Mouse (Mus musculus) thymus, adult 2 months (tissue): Measurements from ENCODE around the gene A930033H14Rik. TPM values are rescaled to one million over a fixed set of nuclear protein-coding genes. Genes with fewer than 3 reads are reported as not detected.
A peak's percentile ranks its signal among the peaks of the same experiment; 100 is the strongest.

Source experiments
- DNase-seq: peaks from one replicate; pipeline ENCODE4 v3.0.0; 2021
- H3K27ac ChIP-seq: fragments of 200-500 bp; 2 replicates; pipeline ENCODE4 v1.5.1; 2012; ENCODE audit warnings: low read length, control low read depth; ENCODE audit not compliant: control insufficient read depth, insufficient read depth
- H3K27me3 ChIP-seq: fragments of 200-500 bp; 2 replicates; pipeline ENCODE4 v1.6.1; 2012; ENCODE audit warnings: mild to moderate bottlenecking, low read length, moderate library complexity, mixed read lengths; ENCODE audit not compliant: control insufficient read depth, insufficient read depth
- H3K36me3 ChIP-seq: fragments of 200-500 bp; 2 replicates; pipeline ENCODE4 v1.6.1; 2012; ENCODE audit warnings: mild to moderate bottlenecking, low read length, moderate library complexity; ENCODE audit not compliant: control insufficient read depth, insufficient read depth
- H3K4me1 ChIP-seq: fragments of 200-500 bp; replicated peaks from 2 replicates; pipeline ENCODE4 v1.6.1; 2012; ENCODE audit warnings: low read length; ENCODE audit not compliant: control insufficient read depth, insufficient read depth
- H3K4me3 ChIP-seq: fragments of 200-500 bp; 2 replicates; pipeline ENCODE4 v1.5.1; 2012; ENCODE audit warnings: mild to moderate bottlenecking, low read length, control low read depth, moderate library complexity; ENCODE audit not compliant: control insufficient read depth, insufficient read depth
- CTCF ChIP-seq: fragments of 200-500 bp; IDR thresholded peaks from 2 replicates; pipeline ENCODE4 v1.5.1; 2012; ENCODE audit warnings: mild to moderate bottlenecking, control low read depth, low read length, moderate library complexity, borderline replicate concordance; ENCODE audit not compliant: control insufficient read depth, poor library complexity, insufficient read depth; ENCODE audit errors: extremely low read depth
- POLR2A ChIP-seq: fragments of 200-500 bp; IDR thresholded peaks from 2 replicates; pipeline ENCODE4 v1.6.1; 2012; ENCODE audit warnings: mild to moderate bottlenecking, low read length, control low read depth, moderate library complexity; ENCODE audit not compliant: control insufficient read depth, poor library complexity, insufficient read depth; ENCODE audit errors: extremely low read depth
- WGBS: fragments of 180-500 bp; shearing (Covaris S2); methylation state at CpG from one replicate; pipeline ENCODE4 v1.1.7; 2018; 5-methylcytosine and 5-hydroxymethylcytosine counted together
- polyA plus RNA-seq: library from polyadenylated mRNA; depleted of rRNA; stranded (reverse); fragments of >200 nt; gene quantifications from 2 replicates; pipeline ENCODE4 v1.2.3, GENCODE M21; 2012

The A930033H14Rik gene
- polyA plus RNA-seq, 1 experiment = 0.34 TPM

DNA sequence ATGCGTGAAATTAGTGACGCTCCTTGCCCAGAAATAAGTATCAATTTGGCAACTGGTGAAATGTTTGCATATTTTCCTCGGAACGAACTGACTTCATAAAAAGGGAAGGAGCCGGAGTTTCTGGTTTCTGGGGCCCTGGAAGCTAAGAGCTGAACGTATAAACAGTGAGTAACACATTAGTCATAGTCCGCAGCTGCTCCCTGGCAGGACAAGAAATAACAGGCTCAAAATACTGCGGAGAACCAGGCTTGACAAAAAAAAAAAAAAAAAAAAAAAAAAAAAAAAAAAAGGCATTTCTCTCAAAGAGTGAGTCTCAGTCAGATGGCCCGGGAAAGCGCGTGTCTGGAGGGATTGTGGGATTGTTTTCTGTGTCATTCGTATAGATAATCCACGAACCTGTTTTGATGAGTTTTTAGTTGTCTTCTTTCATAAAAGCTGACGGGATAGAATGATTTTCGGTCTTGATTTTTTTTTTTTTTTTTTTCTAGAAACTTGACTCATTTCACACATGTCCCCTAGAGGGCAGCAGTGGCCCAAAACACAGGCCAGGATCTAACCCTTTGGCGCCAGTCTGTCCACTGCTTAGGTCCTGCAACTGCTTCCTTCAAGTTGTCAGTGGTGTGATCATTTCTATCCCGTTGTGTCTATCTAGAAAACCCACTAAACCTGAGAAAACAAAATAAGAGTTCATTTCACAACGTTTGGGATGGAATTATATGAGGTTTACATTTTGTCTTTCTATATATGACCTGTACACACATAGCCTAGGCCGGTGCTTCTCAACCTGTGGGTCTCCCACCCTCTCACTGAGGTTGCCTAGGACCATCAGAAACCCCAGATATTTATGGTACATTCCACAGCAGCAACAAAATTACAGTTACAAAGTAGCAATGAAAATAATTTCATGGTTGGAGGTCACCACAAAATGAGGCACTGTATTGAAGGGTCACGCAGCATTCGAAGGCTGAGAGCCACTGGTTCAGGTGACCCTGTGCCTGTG, 26.7 kb downstream of the A930033H14Rik start:
- 19% methylated on average over 21 of the region's 21 CpGs for WGBS
- TF ChIP-seq POLR2A = no peak
- no peak for TF ChIP-seq CTCF
- Histone ChIP-seq H3K27me3 (no peaks in the 10 kb centered on the region), H3K4me1 (no peaks in the 10 kb centered on the region), H3K27ac (no peak overlapping the region), H3K4me3 (no peak overlapping the region), H3K36me3 (no peaks in the 10 kb centered on the region)
- peak; percentile 37 for DNase-seq

- Histone ChIP-seq H3K4me3 (no peak overlapping the region), H3K27ac (no peak overlapping the region), H3K27me3 (no peaks in the 10 kb centered on the region), H3K4me1 (no peaks in the 10 kb centered on the region), H3K36me3 (no peaks in the 10 kb centered on the region)
- DNase-seq = no peak
- TF ChIP-seq POLR2A = no peak
- no peak for TF ChIP-seq CTCF
- 72% methylated on average over 4 of the region's 4 CpGs for whole genome bisulfite sequencing
These were observed 27.5 kb downstream of the A930033H14Rik start for GRCm38 (mm10) chr10:69185431-69185830.

DNA sequence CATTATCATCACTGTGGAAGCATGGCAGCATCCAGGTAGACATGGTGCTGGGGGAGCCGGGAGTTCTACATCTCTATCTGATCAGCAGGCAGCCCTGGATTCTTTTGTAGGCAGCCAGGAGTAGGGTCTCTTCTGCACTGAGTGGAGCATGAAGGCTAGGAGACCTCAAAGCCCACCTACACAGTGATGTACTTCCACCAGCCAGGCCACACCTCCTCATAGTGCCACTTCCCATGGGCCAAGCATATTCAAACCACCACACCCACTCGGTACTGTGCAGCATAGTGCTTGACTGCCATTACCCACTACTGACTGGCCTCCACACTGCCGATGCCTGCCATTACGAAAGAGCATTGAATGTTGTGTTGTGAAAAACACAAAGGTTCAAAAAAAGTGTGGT, 28.0 kb downstream of the A930033H14Rik start:
- no peaks in the 10 kb centered on the region for H3K4me1 ChIP-seq
- no peaks in the 10 kb centered on the region for H3K27me3 ChIP-seq
- no peak for TF ChIP-seq POLR2A
- no peak for TF ChIP-seq CTCF
- no peaks in the 10 kb centered on the region for H3K36me3 ChIP-seq
- DNase-seq = no peak
- 97% methylated on average over 4 of the region's 4 CpGs for WGBS
- no peak overlapping the region for H3K27ac ChIP-seq
- no peak overlapping the region for H3K4me3 ChIP-seq

- Histone ChIP-seq H3K4me3 (no peak overlapping the region), H3K27ac (no peak overlapping the region), H3K36me3 (no peaks in the 10 kb centered on the region), H3K27me3 (no peaks in the 10 kb centered on the region), H3K4me1 (no peaks in the 10 kb centered on the region)
- DNase-seq = no peak
- WGBS = 81% methylated on average over 3 of the region's 3 CpGs
- TF ChIP-seq CTCF = no peak
- TF ChIP-seq POLR2A = no peak
These were observed 31.9 kb downstream of the A930033H14Rik start for GRCm38 (mm10) chr10:69180997-69181396.

DNA sequence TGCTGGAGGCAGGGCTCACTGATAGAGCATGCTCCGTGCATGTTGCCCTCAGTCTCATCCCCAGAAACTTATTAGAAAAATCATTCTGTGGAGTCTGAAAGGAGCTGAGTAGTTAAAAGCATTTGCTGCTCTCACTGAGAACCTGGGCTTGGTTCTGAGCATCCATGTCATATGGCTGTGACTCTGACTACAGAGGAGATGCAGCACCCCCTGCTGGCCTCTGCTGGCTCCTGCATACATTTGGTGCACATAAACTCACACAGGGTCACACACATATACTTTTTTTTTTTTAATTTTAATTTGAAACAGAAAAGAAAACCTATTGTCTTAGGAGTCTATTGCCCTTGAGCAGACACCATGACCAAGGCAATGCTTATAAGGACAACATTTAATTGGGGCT, 33.6 kb downstream of the A930033H14Rik start:
- 100% methylated on average over 1 of the region's 1 CpGs for WGBS
- TF ChIP-seq POLR2A (no peak), CTCF (no peak)
- H3K27ac ChIP-seq = no peak overlapping the region

DNA sequence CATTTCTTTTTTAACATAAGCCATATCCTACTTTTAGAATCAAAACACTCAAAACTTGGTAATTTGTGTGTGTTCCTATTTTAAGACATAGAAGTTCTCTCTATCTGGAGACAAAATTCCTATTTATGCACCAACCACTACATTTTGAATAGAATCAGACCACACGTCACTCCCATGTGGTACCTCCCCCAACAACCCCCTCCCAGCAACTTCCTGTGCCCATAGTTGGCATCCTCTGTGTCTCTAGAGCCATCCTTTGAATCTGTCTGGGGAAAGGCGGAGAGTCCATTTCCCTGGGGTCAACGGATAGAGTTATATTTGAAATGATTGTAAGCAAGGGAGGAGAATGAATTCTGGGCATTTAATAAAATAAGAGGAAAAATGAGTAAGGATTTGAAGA, 36.8 kb downstream of the A930033H14Rik start:
- Histone ChIP-seq H3K36me3 (no peaks in the 10 kb centered on the region), H3K4me1 (no peaks in the 10 kb centered on the region), H3K4me3 (no peak overlapping the region), H3K27me3 (no peaks in the 10 kb centered on the region), H3K27ac (no peak overlapping the region)
- WGBS = 67% methylated on average over 3 of the region's 3 CpGs
- no peak for TF ChIP-seq POLR2A
- TF ChIP-seq CTCF = no peak
- no peak for DNase-seq

More for the DNA sequence above, 33.6 kb downstream of the A930033H14Rik start:
- DNase-seq = no peak
- Histone ChIP-seq H3K36me3 (no peaks in the 10 kb centered on the region), H3K4me3 (no peak overlapping the region), H3K27me3 (no peaks in the 10 kb centered on the region), H3K4me1 (no peaks in the 10 kb centered on the region)
